Mouse (Mus musculus) megakaryocyte, embryonic 14.5 days (primary cell): ENCODE results near the gene Il27. TPM values are rescaled to one million over a fixed set of nuclear protein-coding genes. Genes with fewer than 3 reads are reported as not detected.

ENCODE experiments used
- H3K27me3 ChIP-seq: replicated peaks from 2 replicates; pipeline ENCODE3; 2012; ENCODE audit warnings: inconsistent platforms
- H3K36me3 ChIP-seq: replicated peaks from 2 replicates; pipeline ENCODE3; 2012; ENCODE audit warnings: low read length, inconsistent platforms, mixed read lengths
- H3K4me1 ChIP-seq: 2 replicates; pipeline ENCODE4 v1.6.1; 2012; ENCODE audit warnings: inconsistent platforms
- H3K4me3 ChIP-seq: replicated peaks from 2 replicates; pipeline ENCODE3; 2012; ENCODE audit warnings: moderate library complexity, mild to moderate bottlenecking, inconsistent platforms
- H3K9me3 ChIP-seq: 2 replicates; pipeline ENCODE4 v1.6.1; 2012; ENCODE audit warnings: inconsistent platforms
- FLI1 ChIP-seq: IDR thresholded peaks from 2 replicates; pipeline ENCODE4 v1.6.1; 2012; ENCODE audit warnings: low read length, inconsistent platforms, mixed read lengths
- GATA1 ChIP-seq: IDR thresholded peaks from 3 replicates; pipeline ENCODE4 v1.6.1; 2012; ENCODE audit warnings: mixed read lengths, low read length, inconsistent platforms, borderline replicate concordance
- polyA plus RNA-seq: library from polyadenylated mRNA; stranded (reverse); fragments of >175 nt; gene quantifications from 2 replicates; pipeline ENCODE4 v1.2.3, GENCODE M21; 2012; ENCODE audit warnings: low replicate concordance; ENCODE audit not compliant: insufficient read depth

Il27 gene
- polyA plus RNA-seq, 1 experiment: 1.4 TPM

GRCm38 (mm10) chr7:126584506-126584977, 10.2 kb downstream of the Il27 start, which contains the start of gene Apobr:
Gene Apobr, plus strand, starts transcription at chr7:126584942.
- Histone ChIP-seq H3K27me3 (peaks cover 45% of the 10 kb centered on the region), H3K36me3 (peaks cover 25% of the 10 kb centered on the region), H3K4me3 (peak within 1 kb of the TSS; percentile 94), H3K9me3 (no peaks in the 10 kb centered on the region), H3K4me1 (peaks cover 61% of the 10 kb centered on the region)
- TF ChIP-seq GATA1 (no peak), FLI1 (no peak)

GRCm38 (mm10) chr7:126583761-126584160, 11.0 kb downstream of the Il27 start:
- H3K27me3 ChIP-seq: peaks cover 45% of the 10 kb centered on the region
- peaks cover 65% of the 10 kb centered on the region for H3K4me1 ChIP-seq
- H3K9me3 ChIP-seq: no peaks in the 10 kb centered on the region
- peak overlapping the region; percentile 94 for H3K4me3 ChIP-seq
- no peak for TF ChIP-seq GATA1
- TF ChIP-seq FLI1: no peak
- H3K36me3 ChIP-seq: peaks cover 31% of the 10 kb centered on the region

- peak overlapping the region; percentile 94 for H3K4me3 ChIP-seq
- peaks cover 36% of the 10 kb centered on the region for H3K36me3 ChIP-seq
- no peaks in the 10 kb centered on the region for H3K9me3 ChIP-seq
- TF ChIP-seq FLI1 (no peak), GATA1 (no peak)
- peaks cover 40% of the 10 kb centered on the region for H3K27me3 ChIP-seq
- H3K4me1 ChIP-seq: peaks cover 65% of the 10 kb centered on the region
These were observed 11.5 kb downstream of the Il27 start for GRCm38 (mm10) chr7:126583251-126583709.

GRCm38 (mm10) chr7:126582759-126583158, 12.0 kb downstream of the Il27 start:
- H3K4me3 ChIP-seq: peak overlapping the region; percentile 94
- H3K4me1 ChIP-seq: peaks cover 63% of the 10 kb centered on the region
- H3K36me3 ChIP-seq: peaks cover 41% of the 10 kb centered on the region
- TF ChIP-seq FLI1: no peak
- no peak for TF ChIP-seq GATA1
- H3K9me3 ChIP-seq: no peaks in the 10 kb centered on the region
- H3K27me3 ChIP-seq: peaks cover 35% of the 10 kb centered on the region

- no peaks in the 10 kb centered on the region for H3K9me3 ChIP-seq
- peaks cover 52% of the 10 kb centered on the region for H3K4me1 ChIP-seq
- TF ChIP-seq GATA1 (no peak), FLI1 (no peak)
- H3K4me3 ChIP-seq: no peak overlapping the region
- H3K36me3 ChIP-seq: peaks cover 50% of the 10 kb centered on the region
- peaks cover 24% of the 10 kb centered on the region for H3K27me3 ChIP-seq
These were observed 13.1 kb downstream of the Il27 start for GRCm38 (mm10) chr7:126581661-126582060.

- H3K9me3 ChIP-seq: no peaks in the 10 kb centered on the region
- peaks cover 71% of the 10 kb centered on the region for H3K36me3 ChIP-seq
- H3K4me1 ChIP-seq: peaks cover 29% of the 10 kb centered on the region
- H3K4me3 ChIP-seq: no peak overlapping the region
- TF ChIP-seq FLI1 (no peak), GATA1 (no peak)
- no peaks in the 10 kb centered on the region for H3K27me3 ChIP-seq
These were observed 15.6 kb downstream of the Il27 start for GRCm38 (mm10) chr7:126579172-126579571.

GRCm38 (mm10) chr7:126576946-126577345, 17.8 kb downstream of the Il27 start:
- Histone ChIP-seq H3K27me3 (no peaks in the 10 kb centered on the region), H3K4me1 (peaks cover 15% of the 10 kb centered on the region), H3K36me3 (peaks cover 89% of the 10 kb centered on the region), H3K9me3 (no peaks in the 10 kb centered on the region), H3K4me3 (no peak overlapping the region)
- TF ChIP-seq FLI1 (no peak), GATA1 (no peak)

- peaks cover 35% of the 10 kb centered on the region for H3K36me3 ChIP-seq
- H3K9me3 ChIP-seq: no peaks in the 10 kb centered on the region
- no peaks in the 10 kb centered on the region for H3K27me3 ChIP-seq
- H3K4me3 ChIP-seq: peak within 1 kb of the TSS; percentile 98
- H3K4me1 ChIP-seq: peaks cover 11% of the 10 kb centered on the region; the same call in 1 of the 2 replicates
- peak; percentile 31; the same call in 1 of the 2 replicates for TF ChIP-seq FLI1
- TF ChIP-seq GATA1: no peak
These were observed 28.5 kb downstream of the Il27 start, which contains the start of gene Eif3c for GRCm38 (mm10) chr7:126566094-126566765. Gene Eif3c, minus strand, starts transcription at chr7:126566411.

- Histone ChIP-seq H3K36me3 (peaks cover 40% of the 10 kb centered on the region), H3K27me3 (no peaks in the 10 kb centered on the region), H3K9me3 (no peaks in the 10 kb centered on the region), H3K4me1 (peaks cover 11% of the 10 kb centered on the region; the same call in 1 of the 2 replicates), H3K4me3 (peak overlapping the region; percentile 98)
- TF ChIP-seq FLI1: no peak
- no peak for TF ChIP-seq GATA1
These were observed 29.0 kb downstream of the Il27 start for GRCm38 (mm10) chr7:126565693-126566092.

- Histone ChIP-seq H3K9me3 (no peaks in the 10 kb centered on the region), H3K27me3 (no peaks in the 10 kb centered on the region), H3K4me3 (no peak overlapping the region), H3K4me1 (peaks cover 3% of the 10 kb centered on the region), H3K36me3 (peaks cover 97% of the 10 kb centered on the region)
- TF ChIP-seq GATA1 (no peak), FLI1 (no peak)
These were observed 38.1 kb downstream of the Il27 start for GRCm38 (mm10) chr7:126556635-126557034.

- TF ChIP-seq FLI1 (no peak), GATA1 (no peak)
- Histone ChIP-seq H3K36me3 (peaks cover 99% of the 10 kb centered on the region), H3K4me1 (peaks cover 15% of the 10 kb centered on the region), H3K4me3 (no peak overlapping the region), H3K27me3 (no peaks in the 10 kb centered on the region), H3K9me3 (no peaks in the 10 kb centered on the region)
These were observed 39.9 kb downstream of the Il27 start for GRCm38 (mm10) chr7:126554796-126555195.
